Mouse (Mus musculus) liver, postnatal 0 days (tissue): ENCODE measurements around the gene Shq1.

ENCODE experiments used
- CTCF ChIP-seq: sonication (generic); IDR thresholded peaks from 2 replicates; pipeline ENCODE4 v1.5.1; 2016; ENCODE audit warnings: antibody characterized with exemption, low read depth
- EP300 ChIP-seq: IDR thresholded peaks from 2 replicates; pipeline ENCODE4 v1.6.1; 2016; ENCODE audit warnings: antibody characterized with exemption, low read depth, mild to moderate bottlenecking

- no peak for TF ChIP-seq CTCF
- no peak for TF ChIP-seq EP300
Measured at GRCm38 (mm10) chr6:100716817-100717216, 45.9 kb upstream of the Shq1 start.
